Mouse (Mus musculus) CD4-positive helper T cell, adult 2 months (primary cell): ENCODE results near the gene Mxi1.

Experiments used
- DNase-seq: peaks from one replicate; pipeline ENCODE4 v3.0.0-alpha.2; 2012; ENCODE audit warnings: low read depth, missing footprints, low spot score

Mxi1 gene

GRCm38 (mm10) chr19:53395805-53396204, 85.5 kb downstream of the Mxi1 start:
- DNase-seq = peak; percentile 36

DNA sequence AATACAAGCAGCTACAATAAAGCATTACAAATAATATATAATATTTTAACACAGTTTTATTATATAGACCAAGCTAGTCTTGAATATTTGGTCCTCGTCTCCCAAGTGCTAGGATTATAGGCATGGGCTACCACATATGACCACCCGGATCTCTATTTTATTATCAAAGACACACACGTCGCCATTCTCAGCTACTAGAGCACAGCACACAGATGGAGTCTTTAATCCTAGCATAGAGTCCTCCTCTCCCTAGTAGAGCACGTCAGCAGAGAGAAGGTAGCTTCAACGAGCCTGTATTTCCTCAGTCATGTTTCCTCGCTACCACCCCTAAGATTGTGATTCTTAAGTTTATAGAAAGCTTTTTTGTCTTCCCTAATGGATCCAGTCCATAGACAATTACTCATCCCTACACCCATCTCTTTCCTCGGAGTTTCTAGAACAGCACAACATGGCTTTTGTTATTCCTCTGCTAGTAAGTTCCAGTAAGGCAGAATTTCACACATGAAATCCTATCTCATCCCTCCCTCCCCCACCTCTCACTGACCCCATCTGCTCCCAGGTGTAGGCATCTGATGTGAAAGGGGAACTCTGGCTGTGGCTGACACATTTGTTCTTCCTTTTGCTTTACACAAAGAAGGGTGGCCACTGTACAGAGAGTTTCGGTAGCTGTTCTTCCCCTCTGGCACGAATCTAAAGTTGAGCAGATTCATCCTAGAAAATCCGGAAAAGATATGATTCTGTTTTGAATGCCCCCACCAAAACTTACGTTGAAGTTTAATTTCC, 87.3 kb downstream of the Mxi1 start:
- DNase-seq = no peak

DNA sequence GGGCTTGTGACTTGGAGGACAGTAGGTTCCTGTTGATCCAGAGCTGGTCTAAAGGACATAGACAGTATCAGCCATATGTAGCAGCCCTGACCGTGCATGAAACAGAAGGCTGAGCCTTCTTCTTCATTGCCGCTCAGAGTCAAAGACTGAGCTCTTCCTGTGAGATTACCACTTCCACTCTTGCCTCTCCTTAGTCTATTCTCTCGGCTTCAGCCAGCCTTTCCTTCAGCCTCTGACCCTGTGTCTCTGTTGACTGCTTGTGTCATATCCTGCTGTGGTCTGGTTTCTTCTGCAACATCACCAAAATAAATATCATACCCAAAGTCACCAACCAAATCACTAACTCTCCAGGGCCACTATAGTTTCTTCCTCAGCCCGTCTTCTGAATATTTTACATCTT, 88.9 kb downstream of the Mxi1 start:
- peak; percentile 29 for DNase-seq

DNA sequence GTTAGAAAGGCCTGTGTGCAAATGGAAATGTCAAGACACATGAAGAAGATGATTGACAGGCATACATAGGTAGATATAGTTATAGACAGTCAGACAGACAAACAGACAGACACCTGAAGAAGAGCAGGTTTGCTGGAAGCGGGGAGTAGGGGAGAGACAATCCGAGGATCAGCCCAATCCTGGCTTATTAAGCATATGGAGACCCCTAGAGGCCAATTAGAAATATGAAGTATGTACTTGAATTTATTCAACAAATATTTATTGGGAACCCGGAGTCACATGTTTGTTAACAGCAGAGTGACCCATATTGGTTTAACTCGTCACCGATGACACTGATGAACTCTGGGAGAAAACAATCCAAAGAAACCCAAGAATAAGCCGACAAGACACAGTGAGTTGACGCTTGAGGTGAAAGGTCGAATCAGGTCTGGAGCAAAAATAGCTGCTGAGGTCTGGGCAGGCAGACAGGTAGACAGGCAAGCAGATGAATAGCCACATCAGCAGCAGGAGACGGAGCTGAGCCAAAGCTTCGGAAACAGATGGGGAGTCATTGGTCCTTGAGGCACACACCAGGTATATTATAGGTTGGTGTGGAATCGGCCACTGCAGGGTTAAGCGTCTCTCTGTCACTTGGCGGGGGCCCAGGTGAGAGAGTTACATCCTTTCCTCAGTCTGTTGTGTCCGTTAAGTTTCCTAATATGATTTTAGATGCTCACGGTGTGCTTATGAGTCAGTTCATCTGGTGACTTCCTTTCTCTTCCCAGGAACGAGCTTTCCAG, 90.2 kb downstream of the Mxi1 start:
- DNase-seq = no peak

GRCm38 (mm10) chr19:53402741-53403432, 92.6 kb downstream of the Mxi1 start:
- no peak for DNase-seq

GRCm38 (mm10) chr19:53404219-53404836, 94.0 kb downstream of the Mxi1 start:
- no peak for DNase-seq

DNA sequence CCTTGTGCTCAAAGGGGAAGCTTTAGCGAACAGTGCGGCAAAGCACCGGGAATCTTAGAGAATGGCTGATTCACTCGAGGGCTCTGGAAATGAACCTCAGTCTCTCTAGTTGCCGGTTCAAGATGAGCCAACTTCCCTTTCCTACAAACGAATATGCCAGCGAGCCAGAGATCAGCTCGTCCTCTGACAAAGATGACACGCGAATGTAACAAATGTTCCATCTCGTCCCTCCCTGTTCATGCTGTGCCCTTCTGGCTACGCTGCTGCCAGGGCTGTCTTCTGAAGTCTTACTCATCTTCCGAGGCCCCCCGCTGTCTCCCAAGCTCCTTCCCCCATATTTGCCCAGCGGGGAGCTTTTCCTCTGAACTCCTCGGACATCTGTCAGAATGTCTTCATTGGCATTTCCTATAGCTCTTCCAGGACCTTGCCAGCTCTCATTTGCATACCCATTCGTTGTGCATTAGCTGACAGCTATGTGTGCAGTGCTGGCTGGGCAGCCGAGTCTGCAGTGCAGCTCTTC, 94.6 kb downstream of the Mxi1 start:
- DNase-seq = no peak

GRCm38 (mm10) chr19:53405810-53406209, 95.5 kb downstream of the Mxi1 start:
- no peak for DNase-seq

- peak; percentile 51 for DNase-seq
Observed at GRCm38 (mm10) chr19:53407350-53407749, 97.0 kb downstream of the Mxi1 start.

GRCm38 (mm10) chr19:53408398-53408797, 98.1 kb downstream of the Mxi1 start:
- peak; percentile 35 for DNase-seq

DNA sequence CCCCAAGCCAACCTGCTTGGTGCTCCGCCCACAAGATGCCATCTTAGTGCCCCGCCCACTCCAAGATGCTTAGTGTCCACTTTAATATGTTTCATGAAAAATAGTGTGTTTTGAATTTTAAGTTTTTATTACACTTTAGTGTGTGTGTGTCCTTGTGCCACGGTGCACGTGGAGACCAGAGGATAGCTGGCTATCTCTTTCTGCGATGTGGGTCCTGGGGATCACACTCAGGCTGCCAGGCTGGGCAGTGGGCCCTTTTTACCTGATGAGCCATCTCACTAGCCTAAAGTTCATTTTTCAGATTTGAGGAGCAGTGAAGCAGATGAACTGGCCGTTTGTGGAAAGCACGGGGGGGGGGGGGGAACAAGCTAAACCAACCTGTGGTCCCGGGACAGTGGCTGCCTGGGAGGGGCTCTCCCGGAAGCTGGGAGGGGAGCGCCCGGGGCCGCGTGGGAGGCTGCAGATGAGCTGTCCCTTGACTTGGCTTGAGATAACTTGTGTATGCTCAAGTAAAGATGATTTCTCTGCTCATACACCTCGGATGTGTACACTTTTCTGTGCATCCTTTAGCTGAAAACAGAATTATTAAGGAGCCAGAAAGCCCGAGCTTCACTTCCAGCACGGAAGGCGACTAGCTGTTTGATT, 99.5 kb downstream of the Mxi1 start:
- peak; percentile 42 for DNase-seq

DNA sequence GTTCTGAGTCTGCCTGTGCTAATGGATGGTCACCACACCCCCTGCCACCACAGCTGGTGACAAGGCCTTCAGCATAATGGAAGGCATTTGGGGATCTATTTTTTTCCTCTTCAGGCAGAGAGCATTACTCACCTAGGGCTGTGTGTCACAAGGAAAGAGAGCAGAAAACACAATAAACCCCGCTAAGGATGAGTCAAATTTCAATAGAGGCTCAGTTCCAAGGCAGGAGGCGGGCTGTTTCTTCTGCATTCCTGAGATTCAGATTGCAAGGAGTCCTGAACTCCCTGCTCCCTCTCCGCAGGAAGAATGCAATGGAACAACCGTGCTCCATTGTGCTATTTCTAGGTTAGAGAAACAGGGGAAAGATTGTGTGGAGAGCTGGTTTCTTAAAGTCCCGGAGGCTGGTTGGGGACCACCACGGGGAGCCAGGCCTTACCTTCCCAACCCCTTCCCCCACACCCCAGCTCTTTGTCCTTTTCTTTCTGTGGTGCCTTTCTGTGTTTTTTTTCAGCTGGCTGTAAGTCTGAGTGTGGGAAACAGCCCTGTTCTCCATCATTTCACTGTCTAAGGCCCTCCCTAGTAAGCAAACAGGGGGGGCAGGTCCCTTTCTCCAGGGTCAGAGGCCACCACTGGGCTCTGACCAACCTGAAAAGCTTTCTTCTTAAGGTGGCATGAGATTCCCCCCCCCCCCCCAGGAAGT, 102.0 kb downstream of the Mxi1 start:
- no peak for DNase-seq

DNA sequence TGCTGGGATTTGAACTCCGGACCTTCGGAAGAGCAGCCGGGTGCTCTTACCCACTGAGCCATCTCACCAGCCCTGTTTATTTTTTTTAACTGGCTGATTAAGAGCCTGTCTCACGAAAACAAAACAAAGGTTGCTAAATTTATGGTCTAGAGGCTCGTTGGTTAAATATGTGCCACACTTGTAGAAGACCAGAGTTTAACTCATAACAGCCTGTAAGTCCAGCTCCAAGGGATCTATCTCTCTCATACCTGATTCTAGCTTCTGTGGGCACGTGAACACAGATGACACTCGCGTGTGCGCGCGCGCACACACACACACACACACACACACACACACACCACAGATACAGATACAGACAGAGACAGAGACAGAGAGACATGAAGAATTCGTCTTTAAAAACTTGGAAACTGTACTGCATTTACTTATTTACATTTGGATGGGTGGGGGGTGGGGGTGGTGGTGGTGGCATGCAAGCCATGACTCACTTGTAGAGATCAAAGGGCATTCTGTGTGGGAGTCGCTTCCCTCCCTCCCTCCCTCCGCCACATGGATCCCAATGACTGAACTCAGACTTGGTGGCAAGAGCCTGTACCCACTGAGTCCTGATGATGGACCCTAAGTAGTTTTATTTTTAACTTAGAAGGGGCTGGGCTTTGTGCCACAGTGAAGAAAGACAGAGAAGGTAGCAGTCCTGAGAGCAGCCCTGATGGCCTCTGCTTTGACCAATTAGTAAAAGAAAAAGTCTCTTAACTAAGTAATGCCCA, 103.5 kb downstream of the Mxi1 start:
- no peak for DNase-seq

DNA sequence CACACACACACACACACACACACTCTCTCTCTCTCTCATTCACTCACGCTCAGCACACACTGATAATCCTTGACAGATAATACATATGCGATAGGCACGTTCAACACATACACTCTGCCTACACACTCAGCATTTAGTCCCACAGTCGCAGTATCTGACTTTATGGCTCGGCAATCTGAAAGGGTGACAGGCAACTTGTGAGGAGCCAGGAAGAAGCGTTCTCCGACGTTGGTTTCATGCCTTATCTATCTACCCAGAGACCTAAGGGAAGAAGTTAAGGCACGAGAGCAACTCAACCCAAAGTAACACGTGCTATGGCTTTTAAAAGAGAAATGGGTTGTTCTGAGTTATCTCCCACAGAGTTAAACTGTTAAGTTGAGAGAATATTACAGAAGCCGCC, 104.3 kb downstream of the Mxi1 start:
- no peak for DNase-seq

GRCm38 (mm10) chr19:53415198-53415597, 104.9 kb downstream of the Mxi1 start:
- DNase-seq = no peak

- peak; percentile 86 for DNase-seq
Observed at GRCm38 (mm10) chr19:53419834-53420233, 109.5 kb downstream of the Mxi1 start.

DNA sequence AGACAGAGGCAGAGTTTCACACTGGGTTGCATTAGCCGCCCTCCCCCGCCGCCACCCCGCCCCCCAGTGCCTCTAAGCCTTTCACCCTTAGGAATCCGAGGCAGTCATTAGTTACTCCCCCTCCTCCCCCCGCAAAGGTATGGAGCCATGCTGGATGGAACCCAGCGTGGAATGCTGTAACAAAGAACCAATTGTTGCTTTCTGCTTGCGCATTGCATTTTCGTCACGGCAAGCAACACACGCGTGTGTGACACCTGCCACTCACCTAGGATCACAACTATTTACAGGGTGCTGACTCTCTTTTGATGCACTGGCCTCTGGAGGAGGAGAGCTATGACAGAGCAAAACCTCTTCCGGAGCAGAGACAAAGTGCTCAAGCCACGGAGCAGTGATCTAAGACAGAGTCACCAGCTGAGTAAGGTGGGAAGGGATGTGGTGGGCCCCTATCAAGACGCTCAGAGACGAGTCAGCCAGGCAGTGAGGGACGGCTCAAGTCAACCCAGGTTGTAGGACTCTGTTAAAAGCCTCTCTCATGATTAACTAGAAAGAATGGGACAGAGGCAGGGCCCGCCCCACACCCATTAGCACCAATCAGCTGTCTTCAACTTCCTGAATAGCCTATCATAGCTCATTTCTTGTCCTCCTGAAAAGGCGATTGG, 110.7 kb downstream of the Mxi1 start:
- peak; percentile 90 for DNase-seq

- DNase-seq = no peak
Observed at GRCm38 (mm10) chr19:53421583-53422188, 111.4 kb downstream of the Mxi1 start.
